Mouse (Mus musculus): Measurements from ENCODE around the gene Zcchc14.

The Zcchc14 gene

GRCm38 (mm10) chr8:121552506-121552905 lies 100.2 kb downstream of the Zcchc14 start:
- no peak for DNase-seq (ENCODE audit: low spot score in 2 of 2)

- DNase-seq (ENCODE audit: low spot score in 2 of 2) = no peak
Observed at GRCm38 (mm10) chr8:121551065-121551985, 101.4 kb downstream of the Zcchc14 start.

GRCm38 (mm10) chr8:121550056-121550455 lies 102.6 kb downstream of the Zcchc14 start:
- no peak for DNase-seq (ENCODE audit: low spot score in 2 of 2)

Measured in frontal cortex, postnatal 14 days (tissue).